8 mouse cellular contexts compared by ENCODE assay signal in the genomic region with DNA sequence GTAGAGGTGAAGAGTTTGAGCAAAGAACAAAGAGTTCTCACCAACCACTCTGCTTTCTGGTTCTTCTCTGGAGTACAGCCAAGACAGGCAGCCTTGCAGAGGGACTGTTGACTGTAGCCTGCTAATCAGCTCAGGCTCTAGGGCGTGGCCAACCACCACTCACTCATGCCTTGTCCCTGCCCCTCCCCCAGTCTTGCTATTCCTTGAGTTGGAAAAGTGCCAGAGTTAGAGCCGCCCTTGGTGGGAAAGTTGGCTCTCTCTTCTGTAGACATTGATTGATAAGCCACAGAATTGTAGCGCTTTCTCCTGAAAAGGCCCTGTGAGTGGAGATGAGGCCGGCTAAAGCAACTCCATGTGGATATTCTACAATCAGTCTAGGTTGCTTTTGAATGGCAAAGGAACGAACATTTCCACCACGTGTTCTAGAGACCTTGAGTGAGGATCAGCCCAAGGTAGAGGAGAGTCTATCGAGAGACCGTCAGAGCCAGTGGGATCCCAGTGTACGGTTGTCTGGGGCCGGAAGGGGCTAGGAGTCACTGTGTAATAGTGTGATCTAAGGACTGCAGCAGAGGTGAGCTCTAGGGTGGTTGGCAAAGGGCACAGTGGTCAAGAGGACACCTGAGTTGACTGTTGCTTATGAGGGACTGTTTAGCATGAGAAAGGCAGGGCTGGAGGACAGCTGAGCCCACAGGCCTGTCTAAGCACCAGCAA.
DNase-seq lines count a peak whose midpoint lies in the region; ATAC-seq lines count a peak whose summit lies in the region.

No protein-coding gene starts in this region.

- H3K4me2 ChIP-seq in forebrain, embryonic 15.5 days (replicated peaks), result no peak overlapping the region
- no peak overlapping the region for H3K4me2 ChIP-seq in limb, embryonic 11.5 days (ENCODE audit: low read depth, severe bottlenecking)
- H3K4me2 ChIP-seq in neural tube, embryonic 12.5 days (replicated peaks), result no peak overlapping the region

- intact Hi-C loops in gastrocnemius, postnatal 14 days (cut with DNase I; ENCODE audit: low total_unique reads), result no loop called here
- intact Hi-C loops in left cerebral cortex, postnatal 14 days (cut with DNase I), result no loop called here

- H3K9ac ChIP-seq in forebrain, embryonic 15.5 days (replicated peaks), result no peak overlapping the region
- no peak overlapping the region for H3K9ac ChIP-seq in limb, embryonic 11.5 days (ENCODE audit: low read length)
- H3K9ac ChIP-seq in neural tube, embryonic 12.5 days, result no peak overlapping the region

- 57% methylated on average over 10 of the region's 10 CpGs for whole genome bisulfite sequencing in forebrain, embryonic 15.5 days
- 56% methylated on average over 10 of the region's 10 CpGs for WGBS in limb, embryonic 11.5 days
- WGBS in neural tube, embryonic 12.5 days, result 57% methylated on average over 10 of the region's 10 CpGs

- peak; percentile 53 for DNase-seq in urinary bladder, postnatal 14 days (ENCODE audit: low spot score)
- no peak for DNase-seq in urinary bladder, postnatal 10 days (ENCODE audit: low spot score)
- DNase-seq in limb, embryonic 11.5 days (ENCODE audit: low spot score), result peak; percentile 47
- no peak for DNase-seq in cerebellum, adult 11-12 months
- no peak for DNase-seq in gastrocnemius, postnatal 14 days
- no peak for DNase-seq in left cerebral cortex, postnatal 14 days (ENCODE audit: low spot score in 2 of 2)

- H3K36me3 ChIP-seq in forebrain, embryonic 15.5 days, result no peaks in the 10 kb centered on the region
- no peaks in the 10 kb centered on the region for H3K36me3 ChIP-seq in limb, embryonic 11.5 days (ENCODE audit: control insufficient read depth, insufficient read depth, low read length)
- no peaks in the 10 kb centered on the region for H3K36me3 ChIP-seq in neural tube, embryonic 12.5 days

- H3K27me3 ChIP-seq in forebrain, embryonic 15.5 days, result no peaks in the 10 kb centered on the region
- no peaks in the 10 kb centered on the region for H3K27me3 ChIP-seq in limb, embryonic 11.5 days (ENCODE audit: control insufficient read depth, insufficient read depth, low read length)
- no peaks in the 10 kb centered on the region for H3K27me3 ChIP-seq in neural tube, embryonic 12.5 days (replicated peaks)

- H3K4me1 ChIP-seq in forebrain, embryonic 15.5 days, result peaks cover 10% of the 10 kb centered on the region; the same call in 1 of the 2 replicates
- H3K4me1 ChIP-seq in limb, embryonic 11.5 days (ENCODE audit: control insufficient read depth, insufficient read depth, low read length), result peaks cover 6% of the 10 kb centered on the region
- H3K4me1 ChIP-seq in neural tube, embryonic 12.5 days, result peaks cover 18% of the 10 kb centered on the region

- H3K4me3 ChIP-seq in forebrain, embryonic 15.5 days, result no peak overlapping the region
- H3K4me3 ChIP-seq in limb, embryonic 11.5 days (ENCODE audit: low read depth, low read length), result no peak overlapping the region
- H3K4me3 ChIP-seq in neural tube, embryonic 12.5 days, result no peak overlapping the region

- 0 out of 2 replicates have a peak, but pooled peaks have one; percentile 53 for ATAC-seq in forebrain, embryonic 15.5 days (replicated peaks)
- no peak for ATAC-seq in limb, embryonic 11.5 days (ENCODE audit: insufficient number of reproducible peaks, low FRiP score, low TSS enrichment, low read depth)
- peak; percentile 82 for ATAC-seq in neural tube, embryonic 12.5 days (ENCODE audit: low FRiP score, low read depth)

- no peak overlapping the region for H3K27ac ChIP-seq in forebrain, embryonic 15.5 days (replicated peaks)
- H3K27ac ChIP-seq in limb, embryonic 11.5 days (replicated peaks; ENCODE audit: low read depth, low read length), result no peak overlapping the region
- no peak overlapping the region for H3K27ac ChIP-seq in neural tube, embryonic 12.5 days

- H3K9me3 ChIP-seq in forebrain, embryonic 15.5 days, result no peaks in the 10 kb centered on the region
- H3K9me3 ChIP-seq in limb, embryonic 11.5 days (ENCODE audit: control insufficient read depth, low read length), result peaks cover 4% of the 10 kb centered on the region; the same call in 1 of the 2 replicates
- H3K9me3 ChIP-seq in neural tube, embryonic 12.5 days, result peaks cover 10% of the 10 kb centered on the region

Comparison
In these comparisons a context has a peak if more than half of its experiments do, and no peak if none do; other contexts are left out.
1. DNase-seq: peak in urinary bladder, postnatal 14 days (single experiment) and limb, embryonic 11.5 days (single experiment); none in urinary bladder, postnatal 10 days (single experiment), cerebellum, adult 11-12 months (single experiment), gastrocnemius, postnatal 14 days (single experiment) and left cerebral cortex, postnatal 14 days (0 of 2).